Mouse (Mus musculus) adrenal gland, adult (tissue): ENCODE data around the gene Src.
A peak's percentile ranks its signal among the peaks of the same experiment; 100 is the strongest.
"Not testable (repeated sequence)": the region's sequence is repeated elsewhere in the genome, so short reads cannot be mapped to it uniquely, and the experiment has no call there.

Source experiments
- DNase-seq, 2 experiments: peaks; one replicate each; pipeline ENCODE4 v3.0.0; 2022 to 2023; ENCODE audit warnings: low spot score in 1 of 2; ENCODE audit not compliant: inconsistent age in 2 of 2

The Src gene

GRCm38 (mm10) chr2:157472469-157472868 lies 54.2 kb downstream of the Src start:
- DNase-seq: no peak

GRCm38 (mm10) chr2:157474269-157474729 lies 56.1 kb downstream of the Src start:
- DNase-seq: no peak

GRCm38 (mm10) chr2:157475437-157476379 lies 57.5 kb downstream of the Src start:
- no peak for DNase-seq

- DNase-seq: no peak
Observed at GRCm38 (mm10) chr2:157478651-157479050, 60.4 kb downstream of the Src start.

GRCm38 (mm10) chr2:157479858-157480568 lies 61.8 kb downstream of the Src start:
- DNase-seq: peak; percentile 73 to 91

- no peak for DNase-seq
Observed at GRCm38 (mm10) chr2:157482729-157483128, 64.5 kb downstream of the Src start.

GRCm38 (mm10) chr2:157486559-157486958 lies 68.3 kb downstream of the Src start:
- DNase-seq: not testable (repeated sequence)

- DNase-seq: no peak
Observed at GRCm38 (mm10) chr2:157486981-157487656, 68.9 kb downstream of the Src start.

GRCm38 (mm10) chr2:157487733-157488175 lies 69.5 kb downstream of the Src start:
- no peak for DNase-seq

GRCm38 (mm10) chr2:157493240-157493639 lies 75.0 kb downstream of the Src start:
- no peak for DNase-seq

- no peak for DNase-seq
Observed at GRCm38 (mm10) chr2:157498529-157498928, 80.3 kb downstream of the Src start.

GRCm38 (mm10) chr2:157500364-157500763 lies 82.1 kb downstream of the Src start:
- peak in 1 of 2 experiments; percentile 70 for DNase-seq

- DNase-seq: peak; percentile 41 to 54
Observed at GRCm38 (mm10) chr2:157501324-157501723, 83.1 kb downstream of the Src start.

GRCm38 (mm10) chr2:157506779-157507178 lies 88.5 kb downstream of the Src start:
- DNase-seq: peak; percentile 36 to 64

- peak; percentile 52 to 87 for DNase-seq
Observed at GRCm38 (mm10) chr2:157509182-157509581, 90.9 kb downstream of the Src start.

- peak in 1 of 2 experiments; percentile 43 for DNase-seq
Observed at GRCm38 (mm10) chr2:157510031-157510430, 91.8 kb downstream of the Src start.

GRCm38 (mm10) chr2:157512859-157513258 lies 94.6 kb downstream of the Src start:
- no peak for DNase-seq

GRCm38 (mm10) chr2:157513737-157514208 lies 95.5 kb downstream of the Src start:
- DNase-seq: peak in 1 of 2 experiments; percentile 74

- DNase-seq: no peak
Observed at GRCm38 (mm10) chr2:157514353-157514752, 96.1 kb downstream of the Src start.

- DNase-seq: no peak
Observed at GRCm38 (mm10) chr2:157517526-157517925, 99.3 kb downstream of the Src start.

GRCm38 (mm10) chr2:157518451-157518850 lies 100.2 kb downstream of the Src start:
- no peak for DNase-seq
